Mouse (Mus musculus) liver, embryonic 14.5 days (tissue): ENCODE data around the gene Pcsk4. TPM values are rescaled to one million over a fixed set of nuclear protein-coding genes. Genes with fewer than 3 reads are reported as not detected.
A peak's percentile ranks its signal among the peaks of the same experiment; 100 is the strongest.
"Not testable (repeated sequence)": the region's sequence is repeated elsewhere in the genome, so short reads cannot be mapped to it uniquely, and the experiment has no call there.

ENCODE experiments used
- ATAC-seq: fragments of 200-750 bp; cut with Nextera tagmentation; 2 replicates; pipeline ENCODE4 v1.8.0; 2017; ENCODE audit warnings: moderate number of reproducible peaks, mild to moderate bottlenecking, moderate library complexity; ENCODE audit not compliant: insufficient read depth
- DNase-seq, 3 experiments: peaks; one replicate each; pipeline ENCODE4 v3.0.0-alpha.2; 2012 to 2013; ENCODE audit warnings: low read depth in 3 of 3, low spot score in 3 of 3
- H3K27ac ChIP-seq: fragments of 300-500 bp; sonication (generic); 2 replicates; pipeline ENCODE4 v1.5.1; 2014; ENCODE audit warnings: moderate library complexity, mild to moderate bottlenecking, control low read depth, inconsistent platforms
- H3K27me3 ChIP-seq: fragments of 300-500 bp; sonication (generic); 2 replicates; pipeline ENCODE4 v1.6.1; 2014; ENCODE audit warnings: mild to moderate bottlenecking, low read length, moderate library complexity; ENCODE audit not compliant: control insufficient read depth, insufficient read depth
- H3K36me3 ChIP-seq: fragments of 300-500 bp; sonication (generic); replicated peaks from 2 replicates; pipeline ENCODE4 v1.6.1; 2014; ENCODE audit warnings: low read depth; ENCODE audit not compliant: control insufficient read depth, insufficient read depth
- H3K4me1 ChIP-seq, 2 experiments: fragments of 200-500 bp in 1 of 2; fragments of 300-500 bp in 1 of 2; sonication (generic) in 1 of 2; replicated peaks; 2 replicates each; pipeline ENCODE4 v1.6.1; 2012 to 2014; ENCODE audit warnings: antibody characterized with exemption in 1 of 2, inconsistent platforms in 1 of 2, low read length in 1 of 2; ENCODE audit not compliant: control insufficient read depth in 2 of 2, insufficient read depth in 2 of 2
- H3K4me2 ChIP-seq: fragments of 300-500 bp; sonication (generic); 2 replicates; pipeline ENCODE4 v1.6.1; 2014; ENCODE audit warnings: low read depth, mild to moderate bottlenecking, control low read depth, moderate library complexity
- H3K4me3 ChIP-seq, 2 experiments: fragments of 200-500 bp in 1 of 2; fragments of 300-500 bp in 1 of 2; sonication (generic) in 1 of 2; 2 replicates each; pipeline ENCODE4 v1.5.1; 2012 to 2014; ENCODE audit warnings: low read depth in 2 of 2, low read length in 2 of 2, mild to moderate bottlenecking in 2 of 2, control low read depth in 1 of 2, inconsistent platforms in 1 of 2, moderate library complexity in 1 of 2; ENCODE audit not compliant: insufficient read depth in 1 of 2
- H3K9ac ChIP-seq: fragments of 300-500 bp; sonication (generic); replicated peaks from 2 replicates; pipeline ENCODE4 v1.6.1; 2014; ENCODE audit warnings: mild to moderate bottlenecking, control low read depth, moderate library complexity
- H3K9me3 ChIP-seq: fragments of 300-500 bp; sonication (generic); 2 replicates; pipeline ENCODE4 v1.6.1; 2016; ENCODE audit warnings: low read length, mixed read lengths; ENCODE audit not compliant: control insufficient read depth
- CTCF ChIP-seq: IDR thresholded peaks from 2 replicates; pipeline ENCODE4 v1.5.1; 2016; ENCODE audit warnings: antibody characterized with exemption, low read depth, control low read depth
- EP300 ChIP-seq: IDR thresholded peaks from 2 replicates; pipeline ENCODE4 v1.6.1; 2016; ENCODE audit warnings: antibody characterized with exemption, low read depth
- WGBS: fragments of 180-500 bp; shearing (Covaris S2); extraction: QIAGEN DNeasy Blood & Tissue Kit; methylation state at CpG from one replicate; pipeline ENCODE4 v1.1.7; 2014; ENCODE audit not compliant: insufficient replicate concordance; 5-methylcytosine and 5-hydroxymethylcytosine counted together
- polyA plus RNA-seq, 2 experiments: library from polyadenylated mRNA; depleted of rRNA in 1 of 2; stranded (reverse) in 1 of 2; unstranded in 1 of 2; fragments of >200 nt; fragmentation: Nextera tagmentation in 1 of 2; extraction: Ambion mirVana in 1 of 2; gene quantifications; 2 replicates each; pipeline versions ENCODE4 v1.2.1 to v1.2.3; 2012 to 2014

The Pcsk4 gene
- polyA plus RNA-seq, 2 experiments = 3.2 to 6.6 TPM

DNA sequence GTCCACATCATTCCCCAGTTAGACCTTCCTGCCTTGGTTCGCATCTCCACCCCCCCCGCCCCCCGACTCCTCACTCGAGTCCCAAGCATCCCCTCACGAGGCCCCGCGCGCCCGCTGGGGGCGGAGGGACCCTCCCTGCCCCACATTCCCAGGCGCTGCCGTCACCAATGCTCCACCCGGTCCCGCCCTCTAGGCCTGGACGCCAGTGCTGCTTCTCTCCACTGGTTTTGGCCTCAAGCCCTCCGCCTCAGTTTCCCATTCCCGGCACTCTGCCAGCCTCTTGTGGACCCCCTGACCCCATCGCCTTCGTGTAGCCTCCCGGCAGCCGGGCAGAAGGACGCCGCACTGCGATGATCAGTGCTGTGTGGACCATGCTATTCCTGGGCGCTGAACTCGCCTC lies 19.7 kb upstream of the Pcsk4 start:
- peaks cover 15 to 22% of the 10 kb centered on the region in 2 experiments for H3K4me1 ChIP-seq
- H3K36me3 ChIP-seq = no peaks in the 10 kb centered on the region
- no peak overlapping the region for H3K9ac ChIP-seq
- no peak for TF ChIP-seq CTCF
- TF ChIP-seq EP300 = no peak
- no peaks in the 10 kb centered on the region for H3K9me3 ChIP-seq
- no peak overlapping the region for H3K4me2 ChIP-seq
- WGBS = 25% methylated on average over 26 of the region's 26 CpGs
- peaks cover 46% of the 10 kb centered on the region for H3K27me3 ChIP-seq
- H3K27ac ChIP-seq = no peak overlapping the region
- ATAC-seq = no peak
- H3K4me3 ChIP-seq = no peak overlapping the region
- DNase-seq = no peak

DNA sequence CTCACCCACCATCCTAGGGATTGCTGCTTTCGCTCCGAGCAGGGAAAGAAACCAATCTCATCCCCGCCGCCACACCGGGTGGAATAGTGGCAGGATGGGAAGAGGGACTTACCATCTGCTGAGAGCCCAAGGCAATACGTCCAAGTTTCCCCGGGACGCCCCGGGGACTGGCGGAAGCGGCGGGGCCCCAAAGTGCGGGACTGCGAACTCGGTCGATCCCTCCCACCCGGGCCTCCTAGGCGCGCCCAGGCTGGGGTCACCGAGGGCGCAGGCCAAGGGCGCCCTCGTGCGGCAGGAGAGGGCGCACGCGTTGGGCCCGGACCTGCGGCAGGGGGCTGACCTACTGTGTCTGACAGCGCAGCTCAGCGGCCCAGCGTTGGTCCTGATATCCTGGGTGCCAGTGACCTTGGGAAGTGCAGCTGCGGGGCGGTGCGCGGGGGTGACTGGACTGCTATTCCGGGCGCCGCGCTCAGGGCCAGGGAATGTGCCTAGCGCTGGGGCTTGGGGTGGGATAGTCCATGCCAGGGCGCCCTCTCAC lies 19.0 kb upstream of the Pcsk4 start, which contains the start of gene Adamtsl5:
Gene Adamtsl5 (minus strand): TSS at position 169 of the 538 bp plus-strand sequence.
- Histone ChIP-seq H3K4me1 (peaks cover 21 to 29% of the 10 kb centered on the region in 2 experiments), H3K9ac (peak within 1 kb of the TSS; percentile 34; the same call in 1 of the 2 replicates), H3K4me3 (peak within 1 kb of the TSS; percentile 48 to 62), H3K36me3 (no peaks in the 10 kb centered on the region), H3K9me3 (no peaks in the 10 kb centered on the region), H3K27me3 (peaks cover 43% of the 10 kb centered on the region), H3K27ac (no peak within 1 kb of the TSS), H3K4me2 (peak within 1 kb of the TSS; percentile 61)
- peak; percentile 87 for TF ChIP-seq CTCF
- no peak for TF ChIP-seq EP300
- WGBS = 1% methylated on average over 42 of the region's 42 CpGs
- ATAC-seq = 0 out of 2 replicates have a peak, but pooled peaks have one; percentile 7
- DNase-seq = peak in 1 of 3 experiments; percentile 55

DNA sequence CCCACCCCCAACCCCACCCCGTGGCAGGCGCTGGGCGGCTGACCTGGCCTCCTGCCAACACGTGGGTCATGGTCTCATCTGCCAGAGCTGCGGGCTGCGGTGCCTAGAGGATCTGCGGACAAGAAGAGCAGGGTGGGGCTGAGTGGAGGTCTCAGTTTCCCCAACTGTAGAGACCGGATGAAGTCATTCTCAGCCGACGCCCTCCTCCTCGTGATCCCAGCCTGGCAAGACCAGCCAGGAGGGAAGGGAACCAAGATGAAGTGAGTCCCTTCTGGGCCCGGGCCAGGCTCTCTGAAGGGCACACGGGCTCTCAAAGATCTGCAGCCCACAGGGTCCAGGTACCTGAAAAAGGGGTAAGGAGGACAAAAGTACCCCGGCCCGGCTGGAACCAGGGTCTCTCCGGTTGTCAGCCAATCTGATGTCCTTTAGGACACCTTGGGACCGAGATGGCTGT lies 18.2 kb upstream of the Pcsk4 start:
- TF ChIP-seq EP300 (no peak), CTCF (no peak)
- 13% methylated on average over 17 of the region's 17 CpGs for WGBS
- DNase-seq = no peak
- H3K27me3 ChIP-seq = peaks cover 44% of the 10 kb centered on the region
- H3K9ac ChIP-seq = no peak overlapping the region
- peaks cover 27 to 35% of the 10 kb centered on the region in 2 experiments for H3K4me1 ChIP-seq
- H3K4me3 ChIP-seq = peak overlapping the region; percentile 48 to 62; a peak in 3 of 4 replicates
- ATAC-seq = no peak
- no peaks in the 10 kb centered on the region for H3K9me3 ChIP-seq
- no peak overlapping the region for H3K27ac ChIP-seq
- H3K4me2 ChIP-seq = peak overlapping the region; percentile 61
- no peaks in the 10 kb centered on the region for H3K36me3 ChIP-seq

DNA sequence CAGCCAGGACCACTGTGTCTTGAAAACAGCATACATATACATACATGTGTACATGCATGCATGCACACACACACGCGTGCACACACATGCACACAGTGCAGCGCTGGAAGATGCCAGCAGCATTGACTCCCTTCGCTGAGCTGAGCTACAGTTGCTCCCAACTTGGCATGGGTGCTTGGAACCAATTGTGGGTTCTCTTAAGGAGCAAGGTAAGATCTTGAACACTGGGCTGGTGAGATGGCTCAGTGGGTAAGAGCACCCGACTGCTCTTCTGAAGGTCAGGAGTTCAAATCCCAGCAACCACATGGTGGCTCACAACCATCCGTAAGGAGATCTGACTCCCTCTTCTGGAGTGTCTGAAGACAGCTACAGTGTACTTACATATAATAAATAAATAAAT lies 16.6 kb upstream of the Pcsk4 start:
- Histone ChIP-seq H3K27me3 (peaks cover 49% of the 10 kb centered on the region), H3K4me1 (peaks cover 31 to 38% of the 10 kb centered on the region in 2 experiments)
- not testable (repeated sequence) for DNase-seq, H3K9ac ChIP-seq, ATAC-seq, H3K36me3 ChIP-seq, H3K4me2 ChIP-seq, H3K9me3 ChIP-seq, H3K4me3 ChIP-seq, H3K27ac ChIP-seq
- WGBS = 79% methylated on average over 5 of the region's 6 CpGs

DNA sequence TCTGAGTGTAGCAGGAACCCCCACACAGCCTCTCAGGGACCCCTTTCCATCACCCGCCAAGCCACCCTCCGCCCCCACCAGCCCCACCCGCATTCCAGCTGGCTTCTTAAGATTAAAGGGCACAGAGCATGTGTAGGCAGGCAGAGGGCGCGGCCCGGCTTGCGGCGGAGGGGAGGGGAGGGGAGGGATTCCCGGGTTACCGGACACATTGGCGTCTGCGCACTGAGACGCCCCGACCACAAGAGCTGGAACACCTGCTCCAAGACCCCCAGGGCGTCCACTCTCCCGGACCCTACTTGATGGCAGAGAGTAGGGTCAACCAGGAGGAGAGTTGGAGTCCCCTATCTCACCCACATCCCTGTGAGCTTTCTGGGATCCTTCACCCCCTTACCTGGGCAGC lies 15.8 kb upstream of the Pcsk4 start:
- Histone ChIP-seq H3K27me3 (peaks cover 50% of the 10 kb centered on the region), H3K9ac (peak overlapping the region; percentile 68), H3K36me3 (no peaks in the 10 kb centered on the region), H3K4me1 (peaks cover 38 to 46% of the 10 kb centered on the region in 2 experiments), H3K4me2 (peak overlapping the region; percentile 90), H3K4me3 (peak overlapping the region; percentile 48 to 49), H3K9me3 (no peaks in the 10 kb centered on the region), H3K27ac (peak overlapping the region; percentile 99)
- DNase-seq = peak in 2 of 3 experiments; percentile 61 to 64
- ATAC-seq = peak; percentile 33; the same call in 1 of the 2 replicates
- 0 out of 2 replicates have a peak, but pooled peaks have one; percentile 27 for TF ChIP-seq CTCF
- peak; percentile 35 for TF ChIP-seq EP300
- WGBS = under 1% methylated on average over 16 of the region's 16 CpGs
